Mouse (Mus musculus): ENCODE results near the gene Trib3.
A peak's percentile ranks its signal among the peaks of the same experiment; 100 is the strongest.
"Not testable (repeated sequence)": the region's sequence is repeated elsewhere in the genome, so short reads cannot be mapped to it uniquely, and the experiment has no call there.

Gene Trib3

GRCm38 (mm10) chr2:152312996-152313395, 30.8 kb downstream of the Trib3 start:
- DNase-seq (ENCODE audit: low spot score in 2 of 2): no peak

- no peak for DNase-seq (ENCODE audit: low spot score in 2 of 2)
These were observed 36.6 kb downstream of the Trib3 start for GRCm38 (mm10) chr2:152307186-152307585.

GRCm38 (mm10) chr2:152305480-152305879, 38.4 kb downstream of the Trib3 start:
- no peak for DNase-seq (ENCODE audit: low spot score in 2 of 2)

GRCm38 (mm10) chr2:152303781-152304180, 40.1 kb downstream of the Trib3 start:
- no peak for DNase-seq (ENCODE audit: low spot score in 2 of 2)

- DNase-seq (ENCODE audit: low spot score in 2 of 2): no peak
These were observed 41.0 kb downstream of the Trib3 start for GRCm38 (mm10) chr2:152302862-152303261.

GRCm38 (mm10) chr2:152294541-152294940, 49.3 kb downstream of the Trib3 start:
- no peak for DNase-seq (ENCODE audit: low spot score in 2 of 2)

GRCm38 (mm10) chr2:152293727-152294475, 49.9 kb downstream of the Trib3 start, which contains the start of gene Tbc1d20:
Gene Tbc1d20 (plus strand): TSS chr2:152293828.
- DNase-seq (ENCODE audit: low spot score in 2 of 2): peak; percentile 93 to 94

GRCm38 (mm10) chr2:152293179-152293726, 50.6 kb downstream of the Trib3 start:
- DNase-seq (ENCODE audit: low spot score in 2 of 2): peak in 1 of 2 experiments; percentile 44

GRCm38 (mm10) chr2:152292475-152292874, 51.4 kb downstream of the Trib3 start:
- DNase-seq (ENCODE audit: low spot score in 2 of 2): no peak

- not testable (repeated sequence) for DNase-seq (ENCODE audit: low spot score in 2 of 2)
These were observed 54.2 kb downstream of the Trib3 start for GRCm38 (mm10) chr2:152289623-152290022.

GRCm38 (mm10) chr2:152288046-152288445, 55.8 kb downstream of the Trib3 start:
- DNase-seq (ENCODE audit: low spot score in 2 of 2): no peak

GRCm38 (mm10) chr2:152287560-152287959, 56.3 kb downstream of the Trib3 start:
- DNase-seq (ENCODE audit: low spot score in 2 of 2): no peak
